Mouse (Mus musculus): ENCODE results near the gene Mrtfa.

DNA sequence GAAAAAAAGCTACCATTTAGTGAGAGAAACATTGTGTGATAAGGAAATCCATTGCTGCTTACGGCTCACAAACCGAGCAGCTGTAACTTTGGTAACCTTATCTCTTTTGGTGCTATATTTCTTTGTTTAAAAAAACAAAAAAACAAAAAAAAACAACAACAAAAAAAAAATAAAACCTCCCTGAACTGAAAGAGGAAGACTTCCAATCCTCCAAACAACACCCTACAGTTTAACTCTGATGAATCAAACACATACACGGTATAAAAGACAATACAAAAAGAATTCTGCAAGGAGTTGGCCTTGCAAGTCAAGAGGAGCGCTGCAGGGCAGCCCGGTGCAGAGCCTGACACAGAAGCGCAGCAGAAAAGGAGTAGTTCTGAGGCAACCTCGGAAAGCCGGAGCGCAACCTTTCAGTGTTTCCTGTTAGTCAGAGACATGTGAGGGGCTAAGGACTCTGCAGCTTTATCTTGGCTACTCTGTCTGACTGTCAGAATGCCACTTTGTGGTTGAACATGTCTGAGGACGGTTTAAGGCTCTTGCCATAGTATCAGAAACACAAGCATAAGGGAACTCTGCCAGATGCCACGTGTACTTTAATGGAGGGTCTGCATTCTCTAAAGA is 48.5 kb downstream of the Mrtfa start:
- TF ChIP-seq CTCF (IDR thresholded peaks at IDR 0.05; ENCODE audit: low read depth) (no peak), EP300 (IDR thresholded peaks at IDR 0.05; ENCODE audit: low read depth) (no peak)
